Mouse (Mus musculus): ENCODE data around the gene Eef1a1. TPM values are rescaled to one million over a fixed set of nuclear protein-coding genes. Genes with fewer than 3 reads are reported as not detected.

Gene Eef1a1
- polyA plus RNA-seq (2016; fragmentation: Nextera tagmentation; extraction: Ambion mirVana): 2,772 and 2,882 TPM in 2 replicates

DNA sequence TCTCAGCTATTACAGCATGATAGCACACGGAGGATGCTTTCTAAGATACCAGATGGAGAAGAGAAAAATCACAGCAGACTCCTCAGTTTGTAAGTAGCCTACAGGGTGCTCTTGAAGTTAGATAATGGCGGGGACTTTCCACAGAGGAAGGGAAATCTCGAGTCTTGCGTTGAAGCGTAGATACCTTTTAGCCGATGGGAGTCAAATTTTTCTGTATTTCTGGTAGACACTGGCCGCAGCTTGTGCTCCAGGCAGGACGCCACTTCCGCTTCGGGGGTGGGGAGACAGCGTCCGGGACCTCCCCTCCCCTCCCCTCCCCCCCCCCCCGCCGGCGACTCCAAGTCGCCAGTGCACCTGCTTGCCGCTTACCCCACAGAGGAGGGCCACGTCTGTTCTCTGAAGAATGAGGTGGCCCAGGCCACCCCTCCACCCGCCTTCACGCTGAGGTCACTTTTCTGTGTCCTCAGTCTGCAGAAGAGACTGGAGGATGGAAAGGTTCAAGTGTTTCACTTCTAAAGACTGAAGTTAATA is at the start of gene Eef1a1:
TSS of gene Eef1a1 (minus strand) at position 262 of the 531 bp plus-strand sequence.
- Histone ChIP-seq H3K9me3 (replicated peaks) (no peaks in the 10 kb centered on the region), H3K4me1 (replicated peaks) (peaks cover 6% of the 10 kb centered on the region; the same call in 1 of the 2 replicates), H3K27me3 (replicated peaks) (no peaks in the 10 kb centered on the region), H3K4me2 (peak within 1 kb of the TSS; percentile 75), H3K4me3 (peak within 1 kb of the TSS; percentile 47), H3K9ac (peak within 1 kb of the TSS; percentile 73), H3K36me3 (no peaks in the 10 kb centered on the region), H3K27ac (ENCODE audit: poor library complexity, severe bottlenecking) (peak within 1 kb of the TSS; percentile 56)
- WGBS: 2% methylated on average over 15 of the region's 20 CpGs
- ATAC-seq (ENCODE audit: insufficient number of reproducible peaks, low FRiP score): peak; percentile 68

DNA sequence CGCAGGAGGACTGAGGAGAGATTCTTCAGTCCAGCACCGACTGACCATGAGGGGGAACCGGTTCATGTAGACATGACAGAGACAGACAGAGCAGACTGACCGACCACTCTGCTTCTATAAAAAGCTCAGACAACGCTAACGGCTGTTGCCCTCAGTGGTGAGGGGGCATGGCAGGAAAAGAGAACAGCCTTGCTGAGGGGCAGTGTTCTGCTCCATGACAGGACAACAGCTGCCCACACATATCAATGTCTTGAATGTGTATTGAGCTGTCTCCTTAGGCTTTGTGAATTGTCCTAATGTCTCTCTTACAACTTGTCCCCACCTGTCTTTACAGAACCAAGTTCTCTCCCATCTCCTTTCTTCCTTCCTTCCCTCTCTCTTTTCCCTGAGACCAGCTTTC is 49.5 kb upstream of the Eef1a1 start:
- WGBS: 21% methylated on average over 6 of the region's 6 CpGs
- H3K4me1 ChIP-seq (replicated peaks): peaks cover 12% of the 10 kb centered on the region
- ATAC-seq (ENCODE audit: insufficient number of reproducible peaks, low FRiP score): no peak
- no peak overlapping the region for H3K9ac ChIP-seq
- peak overlapping the region; percentile 46; the same call in 1 of the 2 replicates for H3K27ac ChIP-seq (ENCODE audit: poor library complexity, severe bottlenecking)
- 0 out of 2 replicates have a peak overlapping the region, but pooled peaks have one; percentile 35 for H3K4me2 ChIP-seq
- no peak overlapping the region for H3K4me3 ChIP-seq
- H3K27me3 ChIP-seq (replicated peaks): no peaks in the 10 kb centered on the region
- H3K36me3 ChIP-seq: no peaks in the 10 kb centered on the region
- H3K9me3 ChIP-seq (replicated peaks): no peaks in the 10 kb centered on the region

DNA sequence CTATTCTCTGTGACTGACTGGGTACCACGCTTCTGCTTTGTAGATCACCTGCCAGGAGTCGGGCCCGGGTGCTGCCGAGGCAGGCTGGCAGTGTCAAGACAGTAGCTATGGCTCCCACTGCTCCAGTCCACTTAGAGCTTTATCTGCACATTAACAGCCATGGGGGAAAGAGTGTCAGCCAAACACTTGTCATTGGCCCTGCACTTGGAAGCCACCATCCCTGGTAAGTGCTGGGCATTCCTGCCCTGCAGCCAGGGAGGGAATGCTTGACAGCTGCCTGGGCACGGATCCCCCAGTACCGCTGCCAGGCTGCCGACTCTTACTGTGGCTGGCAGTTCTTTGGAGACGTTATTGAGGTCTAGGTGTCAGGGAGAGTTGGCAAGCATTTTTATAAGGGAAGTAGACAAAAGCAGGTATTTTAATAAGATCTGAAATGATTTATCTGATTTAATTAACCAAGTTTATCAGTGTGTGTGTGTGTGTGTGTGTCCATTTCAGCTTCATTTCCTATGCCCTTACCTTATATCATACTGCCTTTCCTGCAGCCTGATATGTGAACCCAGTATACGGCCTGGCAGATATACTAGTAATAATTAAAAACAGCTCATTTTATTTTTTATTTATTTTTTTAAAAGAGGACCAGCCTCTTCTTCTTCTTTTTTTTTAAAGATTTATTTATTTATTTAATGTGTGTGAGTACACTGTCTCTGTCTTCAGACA is 48.4 kb upstream of the Eef1a1 start:
- Histone ChIP-seq H3K27ac (ENCODE audit: poor library complexity, severe bottlenecking) (no peak overlapping the region), H3K4me2 (0 out of 2 replicates have a peak overlapping the region, but pooled peaks have one; percentile 11), H3K4me1 (replicated peaks) (peaks cover 17% of the 10 kb centered on the region), H3K9ac (no peak overlapping the region), H3K9me3 (replicated peaks) (no peaks in the 10 kb centered on the region), H3K36me3 (no peaks in the 10 kb centered on the region), H3K4me3 (no peak overlapping the region), H3K27me3 (replicated peaks) (no peaks in the 10 kb centered on the region)
- no peak for ATAC-seq (ENCODE audit: insufficient number of reproducible peaks, low FRiP score)
- 70% methylated on average over 9 of the region's 9 CpGs for WGBS

DNA sequence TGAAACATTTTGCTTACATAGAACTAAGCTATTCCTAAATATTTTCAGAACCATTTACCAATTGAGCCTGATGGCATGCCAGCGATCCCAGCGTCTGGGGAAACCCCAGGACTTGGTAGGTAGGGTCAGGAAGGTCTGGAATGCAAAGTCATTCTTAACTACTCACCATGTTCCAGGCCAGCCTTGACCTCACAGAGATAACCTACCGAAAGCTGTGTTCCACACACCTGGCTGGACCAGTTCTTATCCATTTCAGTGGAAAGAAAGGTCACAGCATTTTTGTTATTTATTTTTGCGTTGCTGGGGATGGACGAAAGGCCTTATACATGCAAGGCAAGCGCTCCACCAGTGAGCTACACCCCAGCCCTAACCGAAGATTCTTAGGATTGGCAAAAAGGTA is 45.7 kb upstream of the Eef1a1 start:
- 79% methylated on average over 7 of the region's 7 CpGs for WGBS
- no peak for ATAC-seq (ENCODE audit: insufficient number of reproducible peaks, low FRiP score)
- H3K27ac ChIP-seq (ENCODE audit: poor library complexity, severe bottlenecking): no peak overlapping the region
- no peaks in the 10 kb centered on the region for H3K36me3 ChIP-seq
- no peak overlapping the region for H3K4me3 ChIP-seq
- no peaks in the 10 kb centered on the region for H3K27me3 ChIP-seq (replicated peaks)
- H3K9ac ChIP-seq: no peak overlapping the region
- no peak overlapping the region for H3K4me2 ChIP-seq
- H3K4me1 ChIP-seq (replicated peaks): peaks cover 25% of the 10 kb centered on the region
- no peaks in the 10 kb centered on the region for H3K9me3 ChIP-seq (replicated peaks)

DNA sequence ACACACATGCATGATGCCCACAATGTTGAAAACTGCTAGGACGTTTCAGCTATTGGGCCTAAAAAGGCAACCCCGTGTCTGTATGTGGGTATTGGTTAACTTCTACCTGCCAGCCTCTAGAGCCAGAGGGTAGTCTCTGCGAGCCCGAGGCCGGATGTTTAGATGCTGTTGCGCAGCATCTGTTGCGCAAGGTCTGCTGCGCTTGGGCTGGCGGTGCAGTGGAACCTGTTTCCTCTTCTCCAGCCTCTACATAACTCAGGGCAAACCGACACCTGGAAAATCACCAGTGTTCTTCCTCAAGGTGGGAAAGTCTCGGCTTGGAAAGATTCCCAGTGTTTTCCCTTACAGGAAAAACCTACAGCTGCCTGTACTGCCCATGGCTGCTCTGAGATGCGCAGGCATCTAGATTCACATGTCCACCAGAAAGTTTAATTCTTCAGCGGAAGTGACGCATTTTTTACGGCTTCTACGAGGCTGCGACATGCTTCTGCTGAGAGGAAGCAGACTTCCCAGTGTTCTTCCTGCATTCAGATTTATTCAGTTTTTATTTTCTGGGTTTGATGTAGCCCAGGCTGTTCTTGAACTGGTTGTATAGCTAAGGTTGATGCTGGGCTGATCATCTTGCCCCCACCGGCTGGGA is 44.5 kb upstream of the Eef1a1 start:
- ATAC-seq (ENCODE audit: insufficient number of reproducible peaks, low FRiP score): no peak
- Histone ChIP-seq H3K4me2 (no peak overlapping the region), H3K4me1 (replicated peaks) (peaks cover 22% of the 10 kb centered on the region), H3K36me3 (no peaks in the 10 kb centered on the region), H3K9ac (no peak overlapping the region), H3K27ac (ENCODE audit: poor library complexity, severe bottlenecking) (no peak overlapping the region), H3K27me3 (replicated peaks) (no peaks in the 10 kb centered on the region), H3K9me3 (replicated peaks) (no peaks in the 10 kb centered on the region), H3K4me3 (no peak overlapping the region)
- 81% methylated on average over 18 of the region's 18 CpGs for WGBS

DNA sequence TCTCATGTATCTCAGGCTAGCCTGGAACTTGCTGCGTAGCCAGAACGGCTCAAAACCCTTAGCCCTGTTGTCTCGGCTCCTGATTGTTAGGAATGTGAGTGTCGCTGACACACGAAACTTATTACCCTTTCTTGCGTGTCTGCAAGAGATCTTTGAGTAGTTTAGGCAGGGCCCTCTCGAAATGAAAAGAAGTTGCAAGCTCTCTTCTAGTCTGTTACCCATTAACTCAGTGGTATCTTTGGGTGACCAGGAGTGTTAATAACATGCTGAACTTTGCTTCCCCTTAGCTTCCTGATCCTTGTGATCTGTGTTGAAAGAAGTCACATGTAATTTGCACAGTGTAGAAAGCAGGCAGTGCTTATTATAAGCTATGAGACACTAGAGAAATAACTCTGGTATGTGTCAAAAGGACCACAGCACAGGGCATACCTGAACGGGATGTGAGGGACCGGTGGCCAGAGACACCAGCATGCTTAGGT is 43.4 kb upstream of the Eef1a1 start:
- 57% methylated on average over 9 of the region's 9 CpGs for WGBS
- Histone ChIP-seq H3K36me3 (no peaks in the 10 kb centered on the region), H3K27ac (ENCODE audit: poor library complexity, severe bottlenecking) (0 out of 2 replicates have a peak overlapping the region, but pooled peaks have one; percentile 25), H3K4me3 (no peak overlapping the region), H3K9me3 (replicated peaks) (no peaks in the 10 kb centered on the region), H3K9ac (no peak overlapping the region), H3K27me3 (replicated peaks) (no peaks in the 10 kb centered on the region), H3K4me1 (replicated peaks) (peaks cover 22% of the 10 kb centered on the region), H3K4me2 (no peak overlapping the region)
- ATAC-seq (ENCODE audit: insufficient number of reproducible peaks, low FRiP score): no peak

DNA sequence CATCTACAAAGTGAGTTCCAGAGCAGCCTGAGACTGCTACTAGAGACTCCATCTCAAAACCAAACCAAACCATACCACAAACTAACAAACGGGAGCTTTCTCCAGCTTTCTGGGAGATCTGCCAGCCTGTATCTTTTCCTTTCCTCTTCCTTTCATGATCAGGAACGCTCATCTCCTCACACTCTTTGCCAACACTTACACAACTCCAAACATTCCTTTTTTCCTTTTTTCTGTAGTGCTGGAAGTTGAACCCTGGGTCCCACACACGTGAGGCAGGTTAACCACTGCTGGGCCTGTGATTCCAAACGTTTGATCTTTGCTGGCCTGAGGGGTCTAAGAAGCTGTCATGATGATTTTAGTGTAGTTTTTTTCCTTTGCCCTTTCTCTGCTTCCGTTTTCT is 42.9 kb upstream of the Eef1a1 start:
- no peak overlapping the region for H3K4me3 ChIP-seq
- H3K9me3 ChIP-seq (replicated peaks): no peaks in the 10 kb centered on the region
- no peak for ATAC-seq (ENCODE audit: insufficient number of reproducible peaks, low FRiP score)
- H3K4me2 ChIP-seq: no peak overlapping the region
- H3K27ac ChIP-seq (ENCODE audit: poor library complexity, severe bottlenecking): 0 out of 2 replicates have a peak overlapping the region, but pooled peaks have one; percentile 25
- no peaks in the 10 kb centered on the region for H3K27me3 ChIP-seq (replicated peaks)
- 38% methylated on average over 5 of the region's 5 CpGs for WGBS
- no peaks in the 10 kb centered on the region for H3K36me3 ChIP-seq
- H3K4me1 ChIP-seq (replicated peaks): peaks cover 19% of the 10 kb centered on the region
- H3K9ac ChIP-seq: no peak overlapping the region

DNA sequence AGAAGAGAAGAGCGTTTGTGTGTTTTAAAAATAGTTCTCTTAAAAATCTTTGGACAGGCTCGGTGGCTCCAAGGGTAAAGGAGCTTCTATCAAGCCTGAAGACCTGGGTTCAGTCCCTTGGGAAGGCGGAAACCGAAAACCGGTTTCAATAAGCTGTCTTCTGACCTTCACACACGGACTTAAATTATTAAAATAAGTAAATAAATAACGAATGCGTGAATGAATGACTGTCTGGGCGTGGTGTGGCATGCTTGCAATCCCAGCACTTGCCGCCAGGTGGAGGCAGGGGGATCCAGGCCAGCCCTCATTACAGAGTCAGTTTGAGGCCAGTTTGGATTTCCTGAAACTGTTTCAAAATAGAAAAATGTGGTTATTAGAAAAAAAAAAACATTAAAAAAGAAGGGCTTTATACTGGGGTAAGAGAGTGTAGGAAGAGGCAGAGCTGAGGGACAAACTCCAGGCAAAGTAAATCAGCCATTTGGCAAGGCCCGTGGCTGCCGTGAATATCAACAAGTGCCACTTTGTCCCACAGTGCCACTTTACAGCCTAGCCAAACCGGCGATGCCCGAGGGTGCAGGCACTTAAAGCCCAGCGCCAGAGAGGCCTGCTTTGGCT is 38.9 kb upstream of the Eef1a1 start:
- Histone ChIP-seq H3K9ac (peak overlapping the region; percentile 71), H3K27ac (ENCODE audit: poor library complexity, severe bottlenecking) (peak overlapping the region; percentile 90), H3K4me2 (peak overlapping the region; percentile 85), H3K4me3 (peak overlapping the region; percentile 52), H3K27me3 (replicated peaks) (no peaks in the 10 kb centered on the region), H3K4me1 (replicated peaks) (peaks cover 24% of the 10 kb centered on the region), H3K36me3 (0 out of 2 replicates have a peak, but pooled peaks cover 7% of the 10 kb centered on the region), H3K9me3 (replicated peaks) (no peaks in the 10 kb centered on the region)
- 4% methylated on average over 16 of the region's 16 CpGs for WGBS
- peak; percentile 77 for ATAC-seq (ENCODE audit: insufficient number of reproducible peaks, low FRiP score)

DNA sequence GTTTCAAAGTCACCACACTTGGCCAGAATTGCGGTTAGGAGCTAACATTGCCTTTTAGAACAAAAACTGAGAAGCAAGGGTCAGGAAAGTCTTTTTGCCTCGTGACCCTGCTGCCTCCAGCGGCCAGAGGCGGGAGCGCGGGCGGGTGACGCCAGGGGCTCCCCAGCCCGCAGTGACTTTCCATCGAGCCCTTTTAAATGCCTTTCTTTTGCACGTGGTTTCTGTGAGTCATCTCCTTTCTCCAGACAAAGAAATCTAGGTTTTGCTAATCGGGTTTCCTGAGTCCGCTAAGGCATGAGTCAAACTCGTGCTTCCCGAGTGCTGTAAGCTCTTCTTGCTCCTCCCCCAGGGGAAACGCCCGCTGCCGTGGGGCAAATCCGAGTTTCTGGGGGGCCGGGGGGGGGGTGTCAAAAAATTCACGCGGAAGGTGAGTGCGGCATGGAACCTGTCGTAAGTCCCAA is 38.4 kb upstream of the Eef1a1 start:
- peak; percentile 85 for ATAC-seq (ENCODE audit: insufficient number of reproducible peaks, low FRiP score)
- Histone ChIP-seq H3K9me3 (replicated peaks) (no peaks in the 10 kb centered on the region), H3K36me3 (0 out of 2 replicates have a peak, but pooled peaks cover 7% of the 10 kb centered on the region), H3K9ac (peak overlapping the region; percentile 71), H3K27ac (ENCODE audit: poor library complexity, severe bottlenecking) (peak overlapping the region; percentile 90), H3K27me3 (replicated peaks) (no peaks in the 10 kb centered on the region), H3K4me2 (peak overlapping the region; percentile 85), H3K4me3 (peak overlapping the region; percentile 52), H3K4me1 (replicated peaks) (peaks cover 20% of the 10 kb centered on the region)
- WGBS: under 1% methylated on average over 24 of the region's 24 CpGs

DNA sequence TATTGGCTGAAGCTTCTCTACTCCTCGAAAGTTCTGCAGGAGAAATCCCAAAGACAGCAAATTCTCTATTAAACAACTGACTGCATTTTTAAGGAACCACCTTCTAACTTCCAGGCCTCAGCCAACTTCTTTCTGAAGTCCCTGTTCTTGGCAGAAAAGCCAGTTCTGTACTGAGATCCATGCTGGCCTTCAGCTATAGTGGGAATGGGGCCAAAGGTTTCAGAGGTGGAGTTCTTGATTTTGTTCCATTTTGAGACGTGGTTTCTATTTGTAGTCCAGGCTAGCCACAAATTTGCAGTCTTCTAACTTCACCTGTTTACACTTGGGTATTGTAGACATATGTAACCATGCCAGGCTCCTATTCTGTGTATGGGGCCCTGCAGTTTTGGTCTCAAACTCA is 37.3 kb upstream of the Eef1a1 start:
- 88% methylated on average over 2 of the region's 2 CpGs for WGBS
- Histone ChIP-seq H3K4me3 (no peak overlapping the region), H3K4me2 (no peak overlapping the region), H3K27ac (ENCODE audit: poor library complexity, severe bottlenecking) (peak overlapping the region; percentile 90; the same call in 1 of the 2 replicates), H3K27me3 (replicated peaks) (no peaks in the 10 kb centered on the region), H3K9ac (no peak overlapping the region), H3K4me1 (replicated peaks) (peaks cover 12% of the 10 kb centered on the region), H3K9me3 (replicated peaks) (no peaks in the 10 kb centered on the region), H3K36me3 (0 out of 2 replicates have a peak, but pooled peaks cover 7% of the 10 kb centered on the region)
- ATAC-seq (ENCODE audit: insufficient number of reproducible peaks, low FRiP score): no peak

Measured in heart, embryonic 12.5 days (tissue).